Mouse (Mus musculus): ENCODE measurements around the gene Lmln. TPM values are rescaled to one million over a fixed set of nuclear protein-coding genes. Genes with fewer than 3 reads are reported as not detected.
"Not testable (repeated sequence)": the region's sequence is repeated elsewhere in the genome, so short reads cannot be mapped to it uniquely, and the experiment has no call there.

The Lmln gene
- 0.87 and 8.1 TPM in 2 replicates for total RNA-seq (2014; fragmentation: Nextera tagmentation)
- total RNA-seq (2017), result 0.66 and 0.88 TPM in 2 replicates

DNA sequence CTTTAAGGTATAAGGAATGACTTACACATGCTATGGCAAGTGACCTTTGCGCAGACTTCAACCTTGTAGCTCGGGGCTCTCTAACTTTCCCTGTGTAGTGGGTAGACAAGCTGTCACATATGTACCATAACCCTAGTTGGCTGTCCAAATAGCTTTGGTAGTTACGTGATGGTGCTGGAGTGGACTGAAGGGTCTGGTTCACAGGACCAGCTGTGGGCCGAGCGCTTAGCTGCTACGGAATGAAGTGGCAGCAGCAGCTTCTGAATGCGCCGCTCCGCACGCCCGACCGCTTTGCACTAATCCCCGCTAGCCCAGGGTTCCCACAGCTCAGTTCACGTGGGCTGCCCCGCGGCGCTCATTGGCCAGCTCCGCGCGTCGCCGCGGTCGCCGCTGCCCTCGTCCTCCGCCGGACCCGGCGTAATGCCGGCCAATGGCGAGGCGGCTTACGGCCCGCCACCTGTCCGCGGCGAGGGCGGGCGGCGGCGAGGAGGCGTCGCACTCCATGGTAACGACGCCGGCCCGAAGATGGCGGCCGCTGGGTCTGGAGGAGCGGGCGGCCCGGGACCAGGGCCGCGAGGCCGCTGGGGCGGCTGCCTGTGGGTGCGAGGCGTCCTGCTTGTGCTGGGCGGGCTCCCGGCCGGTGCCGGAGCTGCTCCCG is at the start of gene Lmln:
TSS of gene Lmln (plus strand) at position 498 of the 658 bp plus-strand sequence.
- peak; percentile 86 for ATAC-seq (replicated peaks; ENCODE audit: low FRiP score, low TSS enrichment, poor library complexity, severe bottlenecking)

DNA sequence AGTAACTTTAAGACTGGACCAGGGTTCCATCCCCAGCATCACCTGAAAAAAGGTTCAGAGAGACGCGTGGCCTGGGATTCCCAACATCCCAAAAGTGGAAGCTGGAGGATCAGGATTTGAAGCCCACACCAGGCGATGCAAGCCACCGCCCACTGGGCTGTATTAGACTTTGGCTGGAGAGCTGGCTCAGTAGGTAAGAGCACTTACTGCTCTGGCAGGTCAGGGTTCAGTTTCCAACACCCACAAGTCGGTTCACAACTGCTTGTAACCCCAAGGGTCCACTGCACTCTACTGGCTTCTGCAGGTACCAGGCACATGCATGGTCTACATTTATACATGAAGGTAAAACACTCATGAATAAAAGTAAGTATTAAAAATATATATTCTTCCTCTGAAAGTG is 48.5 kb upstream of the Lmln start:
- no peak for ATAC-seq (replicated peaks; ENCODE audit: low FRiP score, low TSS enrichment, poor library complexity, severe bottlenecking)

DNA sequence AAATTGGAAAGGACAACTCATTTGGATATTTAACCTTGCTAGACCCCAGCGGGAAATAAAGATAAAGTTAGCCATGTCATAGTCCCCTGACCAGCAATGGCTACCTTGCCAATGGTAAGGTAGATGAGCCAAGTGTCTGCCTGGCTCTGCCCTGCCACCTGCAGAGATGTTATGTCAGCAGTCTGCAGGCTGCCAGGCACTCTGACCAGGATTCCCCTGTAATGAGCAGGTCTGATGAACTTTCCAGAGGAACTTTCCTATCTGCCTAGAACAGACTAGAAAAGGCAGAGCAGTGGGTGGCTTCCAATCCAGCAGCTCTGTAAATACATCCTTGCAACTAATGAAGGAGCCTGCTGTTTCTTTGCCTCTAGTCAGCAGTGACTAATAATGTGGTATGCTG is 47.4 kb upstream of the Lmln start:
- ATAC-seq (replicated peaks; ENCODE audit: low FRiP score, low TSS enrichment, poor library complexity, severe bottlenecking), result no peak

DNA sequence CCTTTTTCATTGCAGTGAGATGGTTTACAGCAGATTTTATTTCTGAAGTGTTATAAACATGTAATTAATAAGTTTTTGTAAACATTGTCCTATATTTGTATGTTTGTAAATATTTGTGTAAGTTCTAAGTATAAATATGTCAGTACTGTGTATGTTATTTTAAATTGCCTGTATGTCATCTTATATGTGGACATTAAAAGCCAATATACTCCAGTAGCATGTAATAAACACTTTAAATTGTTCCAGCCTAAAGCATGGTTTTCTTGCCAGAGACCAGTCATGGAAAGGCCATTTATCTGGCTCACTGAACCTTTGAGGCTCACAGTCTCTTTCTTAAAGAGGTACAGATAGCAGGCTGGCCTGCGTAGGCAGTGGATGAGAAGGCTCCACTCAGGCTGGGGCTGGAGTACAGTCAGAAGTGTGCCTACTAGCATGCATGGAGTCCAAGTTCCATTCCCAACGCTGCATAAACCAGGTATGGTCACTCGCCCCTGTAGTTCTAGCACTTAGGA is 46.9 kb upstream of the Lmln start:
- no peak for ATAC-seq (replicated peaks; ENCODE audit: low FRiP score, low TSS enrichment, poor library complexity, severe bottlenecking)

DNA sequence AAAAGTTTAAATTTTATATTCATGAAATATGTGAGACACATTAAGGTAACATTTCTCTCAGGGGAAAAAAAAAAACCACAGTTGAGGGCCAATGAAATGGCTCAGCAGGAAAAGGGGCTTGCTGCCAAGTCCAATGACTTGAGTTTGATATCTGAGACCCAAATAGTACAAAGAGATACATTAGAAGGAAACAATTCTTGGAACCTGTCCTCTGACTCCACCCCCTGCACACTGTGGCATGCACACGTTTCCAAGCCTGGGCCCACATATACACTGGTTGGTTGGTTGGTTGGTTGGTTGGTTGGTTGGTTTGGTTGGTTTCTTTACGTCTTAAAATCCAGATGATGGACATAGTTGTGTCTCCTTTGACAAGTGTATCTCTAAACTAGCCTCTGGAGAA is 46.3 kb upstream of the Lmln start:
- peak; percentile 50; the same call in 1 of the 2 replicates for ATAC-seq (replicated peaks; ENCODE audit: low FRiP score, low TSS enrichment, poor library complexity, severe bottlenecking)

DNA sequence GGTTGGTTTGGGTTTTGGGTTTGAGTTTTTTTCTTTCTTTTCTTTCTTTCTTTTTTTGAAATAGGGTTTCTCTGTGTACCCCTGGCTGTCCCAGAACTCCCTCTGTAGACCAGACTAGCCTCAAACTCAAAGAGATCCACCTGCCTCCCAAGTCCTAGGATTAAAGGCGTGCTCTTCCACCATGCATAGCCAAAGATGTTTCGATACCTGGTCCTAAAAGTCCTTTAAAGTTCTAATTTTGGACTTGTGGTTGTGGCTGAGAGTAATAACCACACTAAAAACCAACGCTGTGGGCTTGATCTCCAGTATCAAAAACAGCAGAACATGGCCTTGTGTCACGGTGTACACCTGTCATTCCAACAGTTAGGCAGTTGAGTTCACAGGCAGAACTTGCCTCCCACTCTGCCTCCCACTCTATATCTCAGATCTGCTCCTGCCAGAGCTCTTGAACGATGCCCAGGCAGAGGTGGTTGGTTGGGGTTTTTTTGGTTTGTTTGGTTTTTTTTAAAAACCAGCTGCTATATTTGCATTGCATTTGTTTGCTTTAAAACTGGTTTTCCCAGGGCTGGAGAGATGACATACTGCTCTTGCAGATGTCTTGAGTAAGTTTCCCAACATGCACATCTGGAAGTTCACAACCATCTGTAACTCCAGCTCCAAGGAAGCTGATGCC is 44.5 kb upstream of the Lmln start:
- no peak for ATAC-seq (replicated peaks; ENCODE audit: low FRiP score, low TSS enrichment, poor library complexity, severe bottlenecking)

DNA sequence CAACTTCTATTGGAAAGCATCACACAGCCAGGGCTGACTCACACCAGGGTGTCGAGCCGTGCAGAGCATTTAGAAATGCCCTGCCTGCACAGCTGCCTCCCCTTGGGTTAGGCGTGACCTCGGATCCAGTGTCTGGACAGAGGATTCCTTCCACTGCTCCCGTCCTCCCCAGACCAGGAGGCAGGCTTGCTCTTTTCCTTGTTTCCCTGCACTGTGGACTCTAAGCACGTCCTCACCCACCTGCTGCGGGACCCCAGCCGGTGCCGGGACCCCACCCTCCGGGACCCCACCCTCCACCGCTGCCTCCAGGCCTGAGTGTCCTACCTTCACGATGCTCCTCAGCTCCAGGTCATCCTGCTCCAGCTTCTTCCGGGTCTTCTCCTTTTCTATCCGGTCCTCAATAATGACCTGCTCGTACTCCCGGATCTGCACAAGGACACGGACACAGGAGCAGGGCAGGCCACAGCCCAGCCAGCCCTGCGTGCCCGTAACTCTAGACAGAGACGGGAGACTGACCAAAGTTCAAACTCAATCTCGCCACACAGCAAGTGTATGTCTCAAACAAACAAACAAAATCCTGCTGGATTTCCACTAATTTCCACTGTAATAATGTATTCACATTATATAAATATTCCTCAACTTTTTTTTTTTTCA is 43.1 kb upstream of the Lmln start:
- ATAC-seq (replicated peaks; ENCODE audit: low FRiP score, low TSS enrichment, poor library complexity, severe bottlenecking), result no peak

DNA sequence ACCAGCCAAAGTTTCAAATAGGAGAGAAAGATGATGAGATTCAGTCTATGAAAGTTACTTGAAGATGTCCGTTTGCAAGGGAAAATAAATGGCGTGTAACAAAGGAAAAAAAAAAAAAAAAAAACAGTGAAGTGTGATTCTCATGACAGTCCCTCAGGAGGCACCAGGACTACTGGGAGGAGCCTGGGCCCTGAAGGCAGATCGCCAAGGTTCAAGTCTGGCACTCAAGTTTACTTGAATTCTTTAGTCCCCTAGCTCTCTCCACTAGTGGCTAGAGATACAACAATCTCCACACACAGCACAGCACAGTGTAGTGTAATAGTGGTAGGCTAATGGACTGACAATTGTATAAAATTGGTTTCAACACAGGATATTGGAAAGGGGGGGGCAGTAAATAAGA is 40.9 kb upstream of the Lmln start:
- ATAC-seq (replicated peaks; ENCODE audit: low FRiP score, low TSS enrichment, poor library complexity, severe bottlenecking), result no peak

DNA sequence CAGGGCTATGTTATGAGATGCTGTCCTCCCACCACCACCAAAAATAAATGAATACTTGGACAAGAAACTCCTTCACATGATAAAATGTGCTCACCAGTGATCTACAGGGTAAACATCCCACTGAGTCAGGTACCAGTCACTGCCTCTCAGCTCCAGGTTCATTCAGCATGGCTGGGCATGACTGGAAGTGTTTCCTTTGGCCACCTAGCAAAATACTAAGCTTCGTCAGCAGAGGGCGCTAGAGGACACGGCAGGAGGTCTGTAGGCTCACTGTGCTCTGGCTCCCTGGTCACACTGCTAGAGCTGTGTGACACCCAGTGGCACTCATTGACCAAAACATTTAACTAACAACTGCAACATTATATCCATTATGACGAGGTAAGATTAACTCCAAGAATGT is 38.6 kb upstream of the Lmln start:
- ATAC-seq (replicated peaks; ENCODE audit: low FRiP score, low TSS enrichment, poor library complexity, severe bottlenecking), result peak; percentile 99

DNA sequence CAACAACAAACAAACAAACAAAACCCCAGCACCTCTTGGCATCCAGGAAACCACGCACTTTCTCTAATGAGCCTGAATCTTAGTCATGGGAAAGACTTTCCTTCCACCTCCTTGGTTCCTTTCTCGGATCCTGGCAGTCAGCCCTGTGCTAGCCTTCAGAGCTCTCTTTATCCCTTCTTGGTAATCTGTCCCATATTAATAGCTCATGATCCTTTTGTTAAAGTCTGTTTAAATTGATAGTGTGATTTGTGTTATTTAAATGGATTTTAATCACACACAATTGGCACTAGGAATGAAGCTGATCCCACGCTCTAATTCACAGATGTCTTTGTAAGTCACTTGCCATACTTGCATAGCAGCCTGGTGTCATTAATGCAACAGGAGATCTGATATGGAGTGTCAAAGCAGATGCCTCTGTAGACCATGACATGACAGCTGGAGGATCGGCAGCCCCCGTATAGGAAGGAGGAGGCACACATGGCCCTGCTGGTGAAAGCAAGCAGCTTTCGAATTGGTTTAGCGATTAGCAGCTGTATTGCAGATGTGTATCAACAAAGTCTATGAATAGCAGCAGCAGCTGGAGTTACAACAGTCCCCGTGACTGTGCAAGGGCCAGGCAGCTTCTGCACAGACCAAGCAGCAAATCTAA is 37.7 kb upstream of the Lmln start:
- ATAC-seq (replicated peaks; ENCODE audit: low FRiP score, low TSS enrichment, poor library complexity, severe bottlenecking), result no peak

DNA sequence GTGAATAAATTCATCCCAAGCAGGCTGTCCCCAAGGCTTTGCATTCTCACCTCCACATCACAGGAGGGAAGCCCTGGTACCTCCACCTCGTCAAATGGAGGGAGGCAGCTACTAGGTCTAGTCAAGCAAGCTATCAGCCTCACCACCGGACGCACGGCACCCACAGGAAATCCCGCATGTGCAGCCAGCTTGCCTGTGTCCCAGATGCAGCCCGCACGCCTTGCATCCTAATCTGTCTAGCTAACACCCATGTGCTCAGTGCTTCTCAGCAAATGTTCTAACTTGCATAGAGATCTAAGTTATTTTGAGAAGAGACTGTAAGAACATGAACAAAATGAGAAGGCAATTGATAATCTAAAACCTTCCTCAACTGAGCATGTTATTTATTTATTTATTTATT is 36.0 kb upstream of the Lmln start:
- no peak for ATAC-seq (replicated peaks; ENCODE audit: low FRiP score, low TSS enrichment, poor library complexity, severe bottlenecking)

DNA sequence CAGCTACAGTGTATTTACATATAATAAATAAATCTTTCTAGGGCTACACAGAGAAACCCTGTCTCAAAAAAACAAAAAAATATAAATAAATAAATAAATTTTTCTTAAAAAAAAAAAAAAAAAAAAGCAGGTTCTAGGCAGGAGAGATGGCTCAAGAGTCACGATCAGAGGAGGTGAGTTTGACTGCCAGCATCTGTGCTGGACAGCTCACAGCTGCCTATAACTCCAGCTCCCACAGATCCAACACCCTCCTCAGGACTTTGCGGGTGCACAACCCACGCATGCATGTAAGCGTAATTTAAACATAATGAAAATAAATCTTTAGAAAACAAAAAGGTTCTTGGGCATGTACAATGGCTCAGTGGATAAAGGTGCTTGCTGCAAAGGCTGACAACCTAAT is 26.3 kb upstream of the Lmln start:
- ATAC-seq (replicated peaks; ENCODE audit: low FRiP score, low TSS enrichment, poor library complexity, severe bottlenecking), result no peak

DNA sequence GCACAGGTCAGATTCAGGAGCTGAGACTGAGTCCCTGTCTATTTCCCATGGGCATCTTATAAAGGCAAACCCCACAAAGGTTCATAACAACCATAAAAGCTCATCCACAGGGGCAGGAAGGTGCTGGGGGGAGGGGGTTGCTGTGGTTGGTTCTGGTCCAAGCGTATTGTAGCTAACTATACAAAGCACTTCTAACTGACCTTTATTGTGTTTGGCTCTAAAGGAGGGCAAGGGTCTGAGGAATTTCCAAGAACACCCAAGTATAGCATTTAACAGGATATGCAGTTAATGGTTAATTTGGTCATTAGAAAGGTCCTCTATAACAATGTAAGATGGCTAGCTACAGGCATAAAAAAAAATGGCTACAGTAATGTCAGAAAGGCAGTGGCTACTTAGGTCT is 19.6 kb upstream of the Lmln start:
- ATAC-seq (replicated peaks; ENCODE audit: low FRiP score, low TSS enrichment, poor library complexity, severe bottlenecking), result no peak

DNA sequence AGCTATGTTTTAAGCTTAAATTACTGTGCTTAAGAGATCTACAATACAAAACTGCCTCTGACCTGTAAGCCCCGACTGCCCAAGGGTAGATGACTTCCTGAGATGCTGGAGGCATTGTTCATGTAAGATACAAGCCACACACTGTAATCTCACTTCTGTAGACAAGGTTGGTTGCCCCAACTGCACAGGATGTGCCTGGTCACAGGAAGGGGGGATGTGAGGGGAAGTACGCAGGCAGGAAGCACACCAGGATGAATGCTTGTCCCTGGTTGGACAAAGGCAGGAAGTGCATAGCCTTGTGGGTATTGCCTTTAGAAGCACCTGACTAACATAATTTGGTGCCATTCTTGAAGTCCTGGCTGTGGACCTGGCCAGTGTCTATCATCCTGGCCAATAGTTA is 19.1 kb upstream of the Lmln start:
- ATAC-seq (replicated peaks; ENCODE audit: low FRiP score, low TSS enrichment, poor library complexity, severe bottlenecking), result no peak

DNA sequence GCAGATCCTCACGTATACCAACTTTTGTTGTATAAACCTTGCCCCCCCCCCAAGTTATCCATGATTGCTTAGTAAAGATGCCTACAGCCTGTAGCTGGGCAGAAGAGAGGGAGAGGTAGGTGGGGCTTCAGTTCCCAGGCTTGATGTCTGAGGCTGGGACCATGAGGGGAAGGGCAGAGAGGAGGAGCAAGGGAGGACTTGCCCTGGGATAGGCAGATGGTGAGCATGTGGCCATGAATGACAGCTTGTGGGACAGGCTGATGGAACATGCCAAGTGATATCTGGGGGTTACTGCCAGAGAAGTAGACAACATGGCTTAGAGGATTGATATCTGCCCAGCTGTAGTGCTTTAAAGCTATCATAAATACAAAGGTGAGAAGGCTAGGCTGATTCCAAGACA is 14.3 kb upstream of the Lmln start:
- ATAC-seq (replicated peaks; ENCODE audit: low FRiP score, low TSS enrichment, poor library complexity, severe bottlenecking), result no peak

DNA sequence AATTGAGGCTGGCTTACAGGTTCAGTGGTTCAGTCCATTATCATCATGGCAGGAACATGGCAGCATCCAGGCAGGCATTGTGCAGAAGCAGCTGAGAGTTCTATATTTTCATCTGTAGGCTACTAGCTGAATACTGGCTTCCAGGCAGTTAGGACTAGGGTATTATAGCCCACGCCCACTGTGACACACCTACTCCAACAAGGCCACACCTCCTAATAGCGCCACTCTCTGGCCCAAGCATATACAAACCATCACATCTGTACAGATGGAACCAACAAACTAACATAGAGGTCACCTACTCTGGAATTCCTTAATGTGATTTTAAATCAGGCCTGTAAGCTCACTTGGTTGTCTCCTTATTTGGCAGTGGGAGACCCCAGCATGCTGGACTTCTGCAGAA is 13.6 kb upstream of the Lmln start:
- ATAC-seq (replicated peaks; ENCODE audit: low FRiP score, low TSS enrichment, poor library complexity, severe bottlenecking), result no peak

DNA sequence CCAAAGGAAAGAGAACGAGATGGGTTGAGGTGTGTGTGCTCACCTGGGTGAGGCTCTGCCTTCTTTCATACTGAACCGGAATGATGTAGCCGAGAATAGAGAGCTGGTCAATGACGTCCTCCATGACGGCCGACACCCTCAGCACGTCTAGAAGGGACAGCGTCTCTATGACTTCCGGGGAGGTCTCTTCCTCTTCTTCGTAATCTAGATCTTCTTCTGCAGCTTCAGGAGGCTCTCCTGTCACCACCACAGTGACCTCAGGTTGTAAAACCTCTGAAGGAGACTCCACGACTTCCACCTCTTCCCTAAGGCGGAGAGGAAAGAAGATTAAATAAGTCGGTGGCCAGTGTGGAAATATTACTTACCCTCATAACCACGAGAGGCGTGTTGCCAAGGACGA is 12.5 kb upstream of the Lmln start:
- ATAC-seq (replicated peaks; ENCODE audit: low FRiP score, low TSS enrichment, poor library complexity, severe bottlenecking), result no peak

DNA sequence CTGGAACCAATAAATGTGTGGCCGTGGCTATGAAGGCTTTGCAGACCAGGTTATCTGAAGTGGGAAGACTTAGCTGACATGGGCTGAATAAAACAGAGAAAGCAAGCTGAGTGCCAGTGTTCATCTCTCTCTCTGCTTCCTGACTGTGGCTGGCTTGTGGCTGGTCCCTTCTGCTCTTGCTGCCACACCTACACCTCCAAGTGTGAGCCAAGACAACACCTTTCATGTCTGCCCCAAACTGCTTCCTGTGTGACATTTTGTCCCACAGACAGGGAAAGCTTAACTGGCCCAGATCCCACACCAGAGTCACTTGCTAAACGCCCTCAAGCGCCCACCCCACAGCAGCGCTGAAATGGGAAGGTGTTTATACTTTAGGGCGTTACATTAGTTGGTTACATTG is 9.2 kb upstream of the Lmln start:
- ATAC-seq (replicated peaks; ENCODE audit: low FRiP score, low TSS enrichment, poor library complexity, severe bottlenecking), result no peak

DNA sequence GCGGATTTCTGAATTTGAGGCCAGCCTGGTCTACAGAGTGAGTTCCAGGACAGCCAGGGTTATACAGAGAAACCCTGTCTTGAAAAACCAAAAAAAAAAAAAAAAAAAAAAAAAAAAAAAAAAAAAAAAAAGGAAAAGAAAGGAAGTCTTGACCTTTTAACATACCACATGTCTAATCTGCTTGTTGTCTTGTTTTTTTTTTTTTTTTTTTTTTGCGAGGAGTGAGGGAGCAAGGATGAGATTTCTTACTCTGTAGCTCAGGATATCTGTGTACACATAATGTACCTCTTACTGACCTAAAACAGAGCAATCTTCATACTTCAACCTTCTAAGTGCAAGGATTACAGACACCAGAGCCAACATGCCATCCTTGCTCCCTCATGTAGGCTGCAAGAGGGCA is 7.4 kb upstream of the Lmln start:
- ATAC-seq (replicated peaks; ENCODE audit: low FRiP score, low TSS enrichment, poor library complexity, severe bottlenecking), result not testable (repeated sequence)

DNA sequence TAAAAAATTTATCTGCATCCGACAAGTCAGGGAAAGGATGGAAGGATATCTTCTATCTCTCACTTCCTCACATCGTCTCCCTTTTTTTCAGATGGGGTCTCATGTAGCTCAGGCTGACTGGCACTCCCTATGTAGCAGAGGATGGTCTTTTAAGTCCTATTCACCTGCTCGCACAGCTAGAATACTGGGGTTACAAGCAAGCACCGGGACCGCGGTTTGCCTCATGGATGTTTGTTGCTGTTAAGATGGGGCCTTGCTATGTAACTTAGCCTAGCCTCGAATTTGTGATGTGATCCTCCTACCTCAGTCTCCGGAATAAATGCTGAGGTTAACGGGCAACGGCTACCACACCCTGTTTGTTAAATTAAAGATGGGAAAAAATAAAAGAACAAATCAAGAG is 6.7 kb upstream of the Lmln start:
- ATAC-seq (replicated peaks; ENCODE audit: low FRiP score, low TSS enrichment, poor library complexity, severe bottlenecking), result peak; percentile 24; the same call in 1 of the 2 replicates

Measured in megakaryocyte-erythroid progenitor cell, adult 5-6 weeks (primary cell).